Mouse (Mus musculus): ENCODE data around the gene Glra3. TPM values are rescaled to one million over a fixed set of nuclear protein-coding genes. Genes with fewer than 3 reads are reported as not detected.

Glra3 gene
- polyA plus RNA-seq, 1 experiment from 2014 or later, result 2.4 TPM

DNA sequence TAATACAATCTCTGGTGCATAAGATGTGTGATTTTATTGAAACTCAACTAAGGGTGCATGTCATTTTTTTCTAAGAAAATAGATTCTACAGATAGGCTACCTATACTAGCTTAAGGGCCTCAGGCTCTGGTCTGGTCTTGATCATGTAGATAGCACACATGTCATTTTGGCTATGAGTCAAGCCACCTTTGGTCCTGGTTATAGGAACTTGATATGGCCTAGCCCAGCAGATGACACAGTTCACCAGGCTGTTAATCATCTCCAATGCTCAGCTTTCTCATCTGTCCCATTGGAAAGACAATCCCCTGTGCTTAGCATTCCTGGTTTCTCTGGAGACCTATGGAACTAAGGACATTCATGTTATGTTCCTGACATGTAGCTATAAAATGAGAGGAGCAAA lies 154.1 kb downstream of the Glra3 start:
- no peak overlapping the region for H3K27ac ChIP-seq
- H3K4me2 ChIP-seq (replicated peaks), result no peak overlapping the region
- H3K27me3 ChIP-seq (ENCODE audit: control insufficient read depth, insufficient read depth, low read length), result no peaks in the 10 kb centered on the region
- H3K4me1 ChIP-seq (replicated peaks; ENCODE audit: control insufficient read depth, insufficient read depth, low read length), result no peaks in the 10 kb centered on the region
- H3K9ac ChIP-seq, result no peak overlapping the region
- ATAC-seq (ENCODE audit: low FRiP score), result no peak
- no peaks in the 10 kb centered on the region for H3K36me3 ChIP-seq (replicated peaks; ENCODE audit: control insufficient read depth, insufficient read depth)
- H3K9me3 ChIP-seq (ENCODE audit: control insufficient read depth, low read length), result no peaks in the 10 kb centered on the region
- DNase-seq (ENCODE audit: low spot score), result no peak
- no peak overlapping the region for H3K4me3 ChIP-seq (replicated peaks; ENCODE audit: low read length)

- no peaks in the 10 kb centered on the region for H3K4me1 ChIP-seq (replicated peaks; ENCODE audit: control insufficient read depth, insufficient read depth, low read length)
- ATAC-seq (ENCODE audit: low FRiP score) (no peak), DNase-seq (ENCODE audit: low spot score) (no peak)
- H3K9ac ChIP-seq, result no peak overlapping the region
- no peaks in the 10 kb centered on the region for H3K36me3 ChIP-seq (replicated peaks; ENCODE audit: control insufficient read depth, insufficient read depth)
- no peak overlapping the region for H3K27ac ChIP-seq
- 86% methylated on average over 6 of the region's 6 CpGs for WGBS
- no peak overlapping the region for H3K4me3 ChIP-seq (replicated peaks; ENCODE audit: low read length)
- H3K9me3 ChIP-seq (ENCODE audit: control insufficient read depth, low read length), result no peaks in the 10 kb centered on the region
- H3K4me2 ChIP-seq (replicated peaks), result no peak overlapping the region
- no peaks in the 10 kb centered on the region for H3K27me3 ChIP-seq (ENCODE audit: control insufficient read depth, insufficient read depth, low read length)
Observed at GRCm38 (mm10) chr8:56110296-56110695, 170.0 kb downstream of the Glra3 start.

DNA sequence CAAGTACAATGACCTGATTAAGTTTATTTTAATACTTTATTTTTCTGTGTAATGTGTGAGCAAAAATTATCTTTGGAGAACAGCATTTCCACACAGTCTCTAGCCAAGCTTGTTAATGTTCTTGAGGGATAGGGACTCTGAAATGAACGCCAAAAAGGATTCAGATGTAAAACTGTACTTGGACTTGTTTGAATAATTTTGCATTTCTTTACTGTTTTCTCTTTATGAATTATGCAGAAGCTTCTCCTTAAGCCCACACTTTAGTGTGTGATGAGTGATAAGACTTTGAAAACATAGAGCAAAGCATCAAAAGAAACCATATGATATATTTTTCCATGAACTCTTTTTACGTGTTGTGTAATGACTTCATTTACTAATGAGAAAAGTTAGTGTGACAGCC lies 189.1 kb downstream of the Glra3 start:
- H3K4me1 ChIP-seq (replicated peaks; ENCODE audit: control insufficient read depth, insufficient read depth, low read length), result no peaks in the 10 kb centered on the region
- no peak overlapping the region for H3K4me2 ChIP-seq (replicated peaks)
- H3K4me3 ChIP-seq (replicated peaks; ENCODE audit: low read length), result no peak overlapping the region
- H3K27me3 ChIP-seq (ENCODE audit: control insufficient read depth, insufficient read depth, low read length), result no peaks in the 10 kb centered on the region
- no peak overlapping the region for H3K9ac ChIP-seq
- no peaks in the 10 kb centered on the region for H3K36me3 ChIP-seq (replicated peaks; ENCODE audit: control insufficient read depth, insufficient read depth)
- H3K9me3 ChIP-seq (ENCODE audit: control insufficient read depth, low read length), result no peaks in the 10 kb centered on the region
- H3K27ac ChIP-seq, result no peak overlapping the region
- DNase-seq (ENCODE audit: low spot score), result no peak
- 77% methylated on average over 2 of the region's 2 CpGs for WGBS
- ATAC-seq (ENCODE audit: low FRiP score), result no peak

- WGBS, result 65% methylated on average over 1 of the region's 1 CpGs
- no peaks in the 10 kb centered on the region for H3K27me3 ChIP-seq (ENCODE audit: control insufficient read depth, insufficient read depth, low read length)
- H3K9ac ChIP-seq, result no peak overlapping the region
- no peaks in the 10 kb centered on the region for H3K9me3 ChIP-seq (ENCODE audit: control insufficient read depth, low read length)
- H3K4me1 ChIP-seq (replicated peaks; ENCODE audit: control insufficient read depth, insufficient read depth, low read length), result no peaks in the 10 kb centered on the region
- no peak overlapping the region for H3K27ac ChIP-seq
- no peak for DNase-seq (ENCODE audit: low spot score)
- no peaks in the 10 kb centered on the region for H3K36me3 ChIP-seq (replicated peaks; ENCODE audit: control insufficient read depth, insufficient read depth)
- ATAC-seq (ENCODE audit: low FRiP score), result no peak
- no peak overlapping the region for H3K4me3 ChIP-seq (replicated peaks; ENCODE audit: low read length)
- no peak overlapping the region for H3K4me2 ChIP-seq (replicated peaks)
Observed at GRCm38 (mm10) chr8:56150697-56151096, 210.4 kb downstream of the Glra3 start.

GRCm38 (mm10) chr8:56151574-56151973 lies 211.3 kb downstream of the Glra3 start:
- Histone ChIP-seq H3K9me3 (ENCODE audit: control insufficient read depth, low read length) (no peaks in the 10 kb centered on the region), H3K4me1 (replicated peaks; ENCODE audit: control insufficient read depth, insufficient read depth, low read length) (no peaks in the 10 kb centered on the region), H3K4me3 (replicated peaks; ENCODE audit: low read length) (no peak overlapping the region), H3K27me3 (ENCODE audit: control insufficient read depth, insufficient read depth, low read length) (no peaks in the 10 kb centered on the region), H3K4me2 (replicated peaks) (no peak overlapping the region), H3K36me3 (replicated peaks; ENCODE audit: control insufficient read depth, insufficient read depth) (no peaks in the 10 kb centered on the region), H3K27ac (no peak overlapping the region), H3K9ac (no peak overlapping the region)
- DNase-seq (ENCODE audit: low spot score) (no peak), ATAC-seq (ENCODE audit: low FRiP score) (no peak)
- WGBS, result 79% methylated on average over 5 of the region's 5 CpGs

DNA sequence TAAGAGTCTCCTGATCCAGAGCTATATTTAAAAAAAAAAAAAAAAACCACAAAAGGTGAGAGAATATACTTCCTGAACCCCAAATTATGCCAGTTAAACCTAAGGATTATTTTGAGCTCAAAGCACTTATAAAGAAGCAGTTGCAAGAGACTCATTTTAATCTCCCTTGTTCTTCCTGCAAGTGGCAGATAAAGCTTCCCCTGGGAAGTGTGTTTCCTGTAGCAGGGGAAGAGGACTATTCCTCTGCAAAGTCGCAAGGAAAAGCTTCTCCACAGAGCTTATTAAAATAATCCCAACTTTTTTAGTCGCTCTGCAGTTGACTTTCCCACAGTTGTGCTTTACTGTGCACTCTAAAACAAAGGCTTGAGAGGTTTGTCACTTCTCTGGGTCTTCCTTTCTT lies 218.7 kb downstream of the Glra3 start:
- H3K4me3 ChIP-seq (replicated peaks; ENCODE audit: low read length), result no peak overlapping the region
- ATAC-seq (ENCODE audit: low FRiP score) (no peak), DNase-seq (ENCODE audit: low spot score) (no peak)
- H3K9ac ChIP-seq, result no peak overlapping the region
- no peaks in the 10 kb centered on the region for H3K36me3 ChIP-seq (replicated peaks; ENCODE audit: control insufficient read depth, insufficient read depth)
- no peaks in the 10 kb centered on the region for H3K9me3 ChIP-seq (ENCODE audit: control insufficient read depth, low read length)
- H3K27me3 ChIP-seq (ENCODE audit: control insufficient read depth, insufficient read depth, low read length), result no peaks in the 10 kb centered on the region
- WGBS, result 57% methylated on average over 2 of the region's 2 CpGs
- H3K4me1 ChIP-seq (replicated peaks; ENCODE audit: control insufficient read depth, insufficient read depth, low read length), result no peaks in the 10 kb centered on the region
- H3K27ac ChIP-seq, result no peak overlapping the region
- no peak overlapping the region for H3K4me2 ChIP-seq (replicated peaks)

Other genes starting within 250 kb of the Glra3 start
- not detected in 2 replicates for gene Adam29, start 33.5 kb upstream of the Glra3 start, polyA plus RNA-seq (2014; fragmentation: Nextera tagmentation; extraction: Ambion mirVana)

Measured in hindbrain, embryonic 14.5 days (tissue).